Mouse (Mus musculus) small intestine, adult 2 months (tissue): Measurements from ENCODE around the gene Ralgapb.

ENCODE experiments used
- CTCF ChIP-seq: fragments of 200-500 bp; IDR thresholded peaks from 2 replicates; pipeline ENCODE4 v1.5.1; 2012; ENCODE audit warnings: low read depth, mild to moderate bottlenecking, control low read depth, inconsistent platforms, low read length, moderate library complexity, mixed read lengths; ENCODE audit not compliant: insufficient replicate concordance, insufficient read length; ENCODE audit errors: extremely low read depth
- POLR2A ChIP-seq: fragments of 200-500 bp; IDR thresholded peaks from 2 replicates; pipeline ENCODE4 v1.6.1; 2012; ENCODE audit warnings: low read depth, mild to moderate bottlenecking, control low read depth, inconsistent platforms, low read length, moderate library complexity

GRCm38 (mm10) chr2:158501836-158502812 lies 92.5 kb downstream of the Ralgapb start, which contains the start of gene Adig:
- TF ChIP-seq POLR2A (no peak), CTCF (no peak)
